Mouse (Mus musculus): ENCODE measurements around the gene Scd2. TPM values are rescaled to one million over a fixed set of nuclear protein-coding genes. Genes with fewer than 3 reads are reported as not detected.

Gene Scd2
- 10 to 100 TPM; 23.9 to 31.8 TPM for total RNA-seq (2023)

GRCm38 (mm10) chr19:44292941-44293768, at the start of gene Scd2:
Gene Scd2, plus strand, starts transcription at chr19:44293674.

GRCm38 (mm10) chr19:44332833-44333623, 39.6 kb downstream of the Scd2 start, which contains the start of gene Scd4:
Gene Scd4, plus strand, starts transcription at chr19:44333092.

Other genes starting within 250 kb of the Scd2 start
- gene Erlin1, start 223.9 kb upstream of the Scd2 start, total RNA-seq (2023): 10 to 100 TPM; 49.5 to 50.7 TPM
- gene Chuk, start 186.2 kb upstream of the Scd2 start, total RNA-seq (2023): 10 to 100 TPM; 63.6 to 64.4 TPM
- 10 to 100 TPM; 14.8 to 20.9 TPM for gene Cwf19l1, start 157.8 kb upstream of the Scd2 start, total RNA-seq (2023)
- gene Bloc1s2, start 147.2 kb upstream of the Scd2 start, total RNA-seq (2023): 10 to 100 TPM; 80.2 to 81.4 TPM
- gene Pkd2l1, start 101.2 kb upstream of the Scd2 start, total RNA-seq (2023): not detected
- not detected for gene Scd3, start 90.4 kb upstream of the Scd2 start, total RNA-seq (2023)
- gene Scd4, start 39.4 kb downstream of the Scd2 start, total RNA-seq (2023): under 1 TPM; 0.24 to 0.34 TPM
- 1 to 10 TPM; 7.1 to 9.0 TPM for gene Scd1, start 114.2 kb downstream of the Scd2 start, total RNA-seq (2023)
- gene Wnt8b, start 199.8 kb downstream of the Scd2 start, total RNA-seq (2023): not detected